Mouse (Mus musculus) granulocyte monocyte progenitor cell, adult 5-6 weeks (primary cell): ENCODE results near the gene Defb21. TPM values are rescaled to one million over a fixed set of nuclear protein-coding genes. Genes with fewer than 3 reads are reported as not detected.
A peak's percentile ranks its signal among the peaks of the same experiment; 100 is the strongest.

Source experiments
- ATAC-seq: replicated peaks from 2 replicates; pipeline ENCODE4 v1.8.0; 2016; ENCODE audit warnings: mild to moderate bottlenecking, moderate TSS enrichment, inconsistent platforms; ENCODE audit not compliant: poor library complexity, severe bottlenecking
- total RNA-seq, 2 experiments: library from RNA; stranded (forward) in 1 of 2; stranded (reverse) in 1 of 2; fragments of 200-712, 200-1000 nt in 1 of 2; fragments of >200 nt in 1 of 2; fragmentation: Nextera tagmentation in 1 of 2; gene quantifications; 2 replicates each; pipeline ENCODE4 v1.2.3; 2014 to 2017

The Defb21 gene
- total RNA-seq, 2 experiments from 2014 or later: not detected

DNA sequence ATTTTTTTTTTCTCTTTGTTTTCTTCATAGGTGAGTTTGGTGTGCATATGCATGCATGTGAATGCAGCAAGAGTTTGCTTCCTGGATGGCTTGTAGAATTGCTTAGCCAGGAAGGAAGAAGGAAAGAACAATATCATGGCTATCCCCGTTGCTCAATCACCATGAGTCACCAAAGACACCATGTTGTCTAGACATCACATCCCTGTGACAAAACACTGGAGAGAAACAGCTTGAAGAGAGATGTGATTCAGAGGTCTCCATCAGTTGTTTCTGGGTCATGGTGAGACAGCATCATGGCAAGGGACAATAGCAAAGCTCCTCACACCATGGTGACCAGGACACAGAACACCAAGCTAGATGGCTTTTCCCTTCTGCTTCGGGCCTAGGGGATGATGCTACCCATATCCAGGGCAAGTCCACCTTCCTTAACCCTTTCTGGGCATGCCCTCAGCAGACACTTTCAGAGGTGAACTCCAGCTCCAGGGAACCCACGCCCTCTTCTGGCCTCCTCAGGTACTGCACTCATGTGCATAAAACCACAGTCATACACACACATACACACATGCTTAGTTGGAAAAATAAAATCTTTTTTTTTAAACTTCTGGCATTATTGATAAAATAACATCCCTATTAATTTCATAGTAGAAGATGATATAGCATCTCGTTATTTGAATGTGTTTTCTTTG, 28.9 kb downstream of the Defb21 start:
- peak; percentile 61 for ATAC-seq

DNA sequence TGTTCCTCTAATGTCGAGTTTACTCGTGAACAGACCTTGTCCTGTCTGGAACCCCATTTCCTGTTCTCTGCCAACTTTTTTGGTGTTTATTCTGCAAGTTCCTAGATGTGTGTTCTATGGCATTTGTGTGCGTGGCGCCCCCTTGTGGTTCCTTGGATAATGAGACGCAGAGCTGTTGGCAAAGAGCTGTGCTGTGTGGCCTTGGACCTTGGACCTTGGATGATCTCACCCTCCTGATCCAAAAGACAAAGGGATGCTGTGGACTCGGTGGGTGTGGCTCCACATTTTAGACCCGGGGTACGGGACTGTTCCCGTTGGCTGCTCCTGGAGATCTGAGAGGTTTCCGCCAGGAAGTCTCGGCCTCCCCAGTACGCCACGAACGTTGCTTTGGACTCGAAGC, 31.5 kb downstream of the Defb21 start, which contains the start of gene Defb36:
TSS of gene Defb36 (plus strand) at position 271 of the 400 bp plus-strand sequence.
- peak; percentile 46 for ATAC-seq

DNA sequence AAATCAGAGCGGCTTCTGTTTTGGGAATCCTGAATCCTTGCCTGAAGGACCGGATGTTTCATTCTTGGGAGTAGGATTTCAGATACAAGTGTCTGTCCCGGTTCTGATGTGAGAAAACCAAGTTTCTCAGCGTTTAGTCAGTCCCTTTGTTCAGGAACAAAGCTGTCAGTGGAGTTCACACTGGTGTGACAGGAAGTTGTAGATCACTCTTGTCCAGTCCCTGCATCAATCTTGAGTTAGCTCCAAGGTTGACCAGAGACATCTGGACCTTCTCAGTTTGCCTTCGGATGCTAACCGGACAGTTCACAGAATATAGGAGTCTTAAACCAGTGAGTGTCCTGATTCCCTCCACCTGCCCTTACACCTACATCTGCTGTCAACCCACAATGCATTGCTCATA, 35.2 kb downstream of the Defb21 start:
- no peak for ATAC-seq

DNA sequence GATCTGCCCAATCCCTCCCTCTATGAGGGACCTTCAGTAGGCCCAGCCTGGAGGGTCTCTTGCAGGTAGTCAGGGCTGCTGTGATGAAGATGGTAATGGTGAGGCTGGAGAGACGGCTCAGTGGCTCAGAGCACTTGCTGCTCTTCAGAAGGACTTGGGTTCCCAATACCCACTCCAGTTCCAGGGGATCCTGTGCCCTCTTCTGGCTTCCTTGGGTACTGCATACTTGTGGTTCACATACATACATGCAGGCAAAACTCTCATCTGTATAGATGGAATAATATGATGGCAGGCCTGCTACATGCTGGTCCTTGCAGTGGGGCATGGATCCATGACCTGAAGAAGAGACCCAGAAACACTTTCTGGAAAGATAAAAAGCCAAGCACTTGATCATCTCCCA, 36.2 kb downstream of the Defb21 start:
- ATAC-seq: no peak

DNA sequence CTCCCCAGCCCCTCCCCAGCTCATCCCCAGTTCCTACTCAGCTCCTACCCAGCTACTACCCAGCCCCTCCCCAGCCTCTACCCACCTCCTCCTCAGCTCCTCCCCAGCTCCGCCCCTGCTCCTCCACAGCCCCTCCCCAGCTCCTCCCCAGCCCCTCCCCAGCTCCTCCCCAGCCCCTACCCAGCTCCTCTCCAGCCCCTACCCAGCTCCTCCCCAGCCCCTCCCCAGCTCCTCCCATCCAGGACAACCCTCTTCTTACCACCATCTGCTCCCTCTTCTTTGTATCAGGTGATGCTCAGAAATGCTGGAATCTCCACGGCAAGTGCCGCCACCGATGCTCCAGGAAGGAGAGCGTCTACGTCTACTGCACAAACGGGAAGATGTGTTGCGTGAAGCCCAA, 39.6 kb downstream of the Defb21 start:
- no peak for ATAC-seq

GRCm38 (mm10) chr2:152615563-152615962, 43.0 kb downstream of the Defb21 start:
- peak; percentile 80 for ATAC-seq

GRCm38 (mm10) chr2:152616470-152616869, 43.9 kb downstream of the Defb21 start:
- no peak for ATAC-seq

DNA sequence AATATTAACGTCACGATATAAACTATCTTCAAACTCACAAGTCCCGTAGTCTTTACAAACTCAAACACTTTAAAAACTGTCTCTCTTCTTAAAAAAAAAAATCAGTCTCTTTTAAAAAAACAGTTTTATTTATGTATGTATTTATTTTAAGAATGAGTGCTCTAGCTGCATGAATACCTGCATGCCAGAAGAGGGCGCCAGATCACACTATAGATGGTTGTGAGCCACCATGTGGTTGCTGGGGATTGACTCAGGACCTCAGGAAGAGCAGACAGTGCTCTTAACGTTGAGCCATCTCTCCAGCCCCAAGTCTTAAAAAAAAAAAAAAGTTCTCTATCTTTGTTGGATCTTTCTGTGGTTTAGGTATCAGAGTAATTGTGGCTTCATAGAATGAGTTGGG, 44.8 kb downstream of the Defb21 start:
- no peak for ATAC-seq

DNA sequence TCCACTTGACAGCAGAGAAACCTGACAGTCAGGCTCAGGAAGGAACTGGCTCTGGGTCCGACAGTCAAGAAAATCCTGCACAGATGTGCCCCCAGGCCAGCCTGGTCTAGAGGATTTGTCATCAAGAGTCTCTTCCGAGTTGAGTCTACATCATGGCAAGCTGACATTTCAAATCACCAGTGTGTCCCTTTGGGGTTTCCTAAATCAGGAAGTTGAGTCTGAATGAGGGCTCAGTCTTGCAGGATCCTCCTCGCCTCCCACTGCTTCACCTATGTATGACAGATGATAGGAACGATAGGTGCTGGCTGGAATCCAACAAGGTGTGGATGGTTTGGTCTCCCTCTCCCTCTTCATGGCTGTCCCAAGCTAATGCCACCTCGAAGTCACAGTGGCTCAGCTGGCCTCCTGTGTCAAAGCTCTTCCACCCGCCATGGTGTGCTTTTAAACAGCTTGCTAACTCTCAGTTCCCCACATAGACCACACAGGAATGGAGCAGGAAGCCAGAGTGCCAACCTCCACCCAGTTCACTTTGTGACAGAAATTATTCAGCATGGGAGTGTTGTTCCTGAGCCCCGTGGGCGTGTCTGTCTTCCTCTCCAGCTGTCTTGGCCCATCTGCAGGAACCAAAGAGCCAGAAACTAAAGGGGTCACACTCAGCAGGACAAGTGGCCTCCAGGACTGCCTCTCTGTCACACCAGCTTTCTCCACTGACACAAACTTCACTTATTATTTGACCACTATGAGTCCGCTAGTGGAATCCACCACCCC, 48.0 kb downstream of the Defb21 start:
- peak; percentile 92 for ATAC-seq

DNA sequence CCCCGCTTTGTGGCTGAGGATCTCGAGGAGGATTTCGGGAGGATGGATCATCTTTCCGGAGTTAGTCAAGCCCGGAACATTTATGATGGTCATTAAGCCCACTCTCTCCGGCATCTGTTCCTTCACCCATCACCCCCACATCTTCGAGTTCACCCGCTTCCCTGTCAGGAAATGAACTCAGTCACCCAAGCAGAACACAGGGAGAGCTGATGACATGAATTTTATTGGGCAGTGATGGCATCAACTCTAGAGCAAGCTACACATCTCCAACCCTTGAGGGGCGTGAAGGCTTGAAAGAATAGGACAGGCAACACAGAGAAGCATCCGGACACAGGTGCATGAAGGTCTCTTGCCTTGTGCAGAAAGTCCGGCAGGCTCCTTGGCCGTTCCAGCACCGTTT, 49.6 kb downstream of the Defb21 start:
- ATAC-seq: no peak

- ATAC-seq: no peak
Observed at GRCm38 (mm10) chr2:152622953-152623352, 50.4 kb downstream of the Defb21 start, which contains the start of gene Defb25. Gene Defb25, minus strand, starts transcription at chr2:152623053.

Other genes starting within 250 kb of the Defb21 start
- 109 and 119 TPM in 2 replicates for gene Rbck1, start 240.1 kb upstream of the Defb21 start, total RNA-seq (2014; fragmentation: Nextera tagmentation)
- gene Rbck1, start 240.1 kb upstream of the Defb21 start, total RNA-seq (2017): 64.2 and 64.5 TPM in 2 replicates
- gene Trib3, start 228.7 kb upstream of the Defb21 start, total RNA-seq (2014; fragmentation: Nextera tagmentation): not detected in 2 replicates
- gene Trib3, start 228.7 kb upstream of the Defb21 start, total RNA-seq (2017): not detected in 2 replicates
- gene Nrsn2, start 196.1 kb upstream of the Defb21 start, total RNA-seq (2014; fragmentation: Nextera tagmentation): not detected in 2 replicates
- gene Nrsn2, start 196.1 kb upstream of the Defb21 start, total RNA-seq (2017): not detected in 2 replicates
- gene Sox12, start 174.7 kb upstream of the Defb21 start, total RNA-seq (2014; fragmentation: Nextera tagmentation): 8.6 and 10.5 TPM in 2 replicates
- 1.5 and 2.4 TPM in 2 replicates for gene Sox12, start 174.7 kb upstream of the Defb21 start, total RNA-seq (2017)
- 3.7 and 9.4 TPM in 2 replicates for gene Zcchc3, start 157.7 kb upstream of the Defb21 start, total RNA-seq (2014; fragmentation: Nextera tagmentation)
- 4.8 and 4.9 TPM in 2 replicates for gene Zcchc3, start 157.7 kb upstream of the Defb21 start, total RNA-seq (2017)
- gene 6820408C15Rik, start 157.2 kb upstream of the Defb21 start, total RNA-seq (2014; fragmentation: Nextera tagmentation): 0.75 TPM in 1 of 2 replicates, not detected in the other
- not detected in 2 replicates for gene 6820408C15Rik, start 157.2 kb upstream of the Defb21 start, total RNA-seq (2017)
- gene Defb23, start 108.1 kb upstream of the Defb21 start, total RNA-seq (2014; fragmentation: Nextera tagmentation): not detected in 2 replicates
- gene Defb23, start 108.1 kb upstream of the Defb21 start, total RNA-seq (2017): not detected in 2 replicates
- not detected in 2 replicates for gene Defb20, start 95.7 kb upstream of the Defb21 start, total RNA-seq (2014; fragmentation: Nextera tagmentation)
- not detected in 2 replicates for gene Defb20, start 95.7 kb upstream of the Defb21 start, total RNA-seq (2017)
- gene Defb22, start 82.6 kb upstream of the Defb21 start, total RNA-seq (2014; fragmentation: Nextera tagmentation): not detected in 2 replicates
- not detected in 2 replicates for gene Defb22, start 82.6 kb upstream of the Defb21 start, total RNA-seq (2017)
- gene Defb26, start 61.1 kb upstream of the Defb21 start, total RNA-seq (2014; fragmentation: Nextera tagmentation): not detected in 2 replicates
- not detected in 2 replicates for gene Defb26, start 61.1 kb upstream of the Defb21 start, total RNA-seq (2017)
- not detected in 2 replicates for gene Defb28, start 54.5 kb upstream of the Defb21 start, total RNA-seq (2014; fragmentation: Nextera tagmentation)
- gene Defb28, start 54.5 kb upstream of the Defb21 start, total RNA-seq (2017): not detected in 2 replicates
- gene Defb29, start 32.6 kb upstream of the Defb21 start, total RNA-seq (2014; fragmentation: Nextera tagmentation): not detected in 2 replicates
- not detected in 2 replicates for gene Defb29, start 32.6 kb upstream of the Defb21 start, total RNA-seq (2017)
- gene Gm17416, start 3.4 kb upstream of the Defb21 start, total RNA-seq (2014; fragmentation: Nextera tagmentation): not detected in 2 replicates
- not detected in 2 replicates for gene Gm17416, start 3.4 kb upstream of the Defb21 start, total RNA-seq (2017)
- not detected in 2 replicates for gene Defb19, start 7.6 kb downstream of the Defb21 start, total RNA-seq (2014; fragmentation: Nextera tagmentation)
- not detected in 2 replicates for gene Defb19, start 7.6 kb downstream of the Defb21 start, total RNA-seq (2017)
- gene Defb45, start 26.7 kb downstream of the Defb21 start, total RNA-seq (2014; fragmentation: Nextera tagmentation): not detected in 2 replicates
- not detected in 2 replicates for gene Defb45, start 26.7 kb downstream of the Defb21 start, total RNA-seq (2017)
- not detected in 2 replicates for gene Defb36, start 31.6 kb downstream of the Defb21 start, total RNA-seq (2014; fragmentation: Nextera tagmentation)
- gene Defb36, start 31.6 kb downstream of the Defb21 start, total RNA-seq (2017): not detected in 2 replicates
- not detected in 2 replicates for gene Defb25, start 50.3 kb downstream of the Defb21 start, total RNA-seq (2014; fragmentation: Nextera tagmentation)
- not detected in 2 replicates for gene Defb25, start 50.3 kb downstream of the Defb21 start, total RNA-seq (2017)
- 0.45 TPM in 1 of 2 replicates, not detected in the other for gene Rem1, start 54.2 kb downstream of the Defb21 start, total RNA-seq (2014; fragmentation: Nextera tagmentation)
- gene Rem1, start 54.2 kb downstream of the Defb21 start, total RNA-seq (2017): not detected in 2 replicates
- 180 and 213 TPM in 2 replicates for gene H13, start 96.7 kb downstream of the Defb21 start, total RNA-seq (2014; fragmentation: Nextera tagmentation)
- gene H13, start 96.7 kb downstream of the Defb21 start, total RNA-seq (2017): 150 and 235 TPM in 2 replicates
- 11.7 and 14.5 TPM in 2 replicates for gene Mcts2, start 114.3 kb downstream of the Defb21 start, total RNA-seq (2014; fragmentation: Nextera tagmentation)
- gene Mcts2, start 114.3 kb downstream of the Defb21 start, total RNA-seq (2017): 5.7 and 10.9 TPM in 2 replicates
- gene Id1, start 163.5 kb downstream of the Defb21 start, total RNA-seq (2014; fragmentation: Nextera tagmentation): 5.5 and 7.6 TPM in 2 replicates
- 5.0 and 6.6 TPM in 2 replicates for gene Id1, start 163.5 kb downstream of the Defb21 start, total RNA-seq (2017)
- 6.8 and 13.0 TPM in 2 replicates for gene Cox4i2, start 181.4 kb downstream of the Defb21 start, total RNA-seq (2014; fragmentation: Nextera tagmentation)
- gene Cox4i2, start 181.4 kb downstream of the Defb21 start, total RNA-seq (2017): 6.0 TPM in 1 of 2 replicates, not detected in the other